Mouse (Mus musculus): ENCODE measurements around the gene Galns. TPM values are rescaled to one million over a fixed set of nuclear protein-coding genes. Genes with fewer than 3 reads are reported as not detected.

The Galns gene
- 11.1 and 11.9 TPM in 2 replicates for polyA plus RNA-seq (2015; fragmentation: Nextera tagmentation; extraction: Ambion mirVana)

GRCm38 (mm10) chr8:122611295-122612133 is at the start of gene Galns, which contains the start of gene Trappc2l:
Galns (minus strand) TSS chr8:122611463.
Trappc2l (plus strand) TSS chr8:122611640.
- H3K4me3 ChIP-seq = peak within 1 kb of the TSS; percentile 64
- under 1% methylated on average over 57 of the region's 57 CpGs for WGBS
- H3K9me3 ChIP-seq = no peaks in the 10 kb centered on the region
- H3K27me3 ChIP-seq (replicated peaks) = no peaks in the 10 kb centered on the region
- H3K27ac ChIP-seq (replicated peaks) = peak within 1 kb of the TSS; percentile 89
- H3K9ac ChIP-seq = peak within 1 kb of the TSS; percentile 87
- peak within 1 kb of the TSS; percentile 86 for H3K4me2 ChIP-seq
- peaks cover 24% of the 10 kb centered on the region for H3K36me3 ChIP-seq
- peak; percentile 99 for ATAC-seq (ENCODE audit: extremely low read depth, insufficient number of reproducible peaks, low FRiP score, low TSS enrichment)
- H3K4me1 ChIP-seq = peaks cover 32% of the 10 kb centered on the region

GRCm38 (mm10) chr8:122660022-122660421 is 48.8 kb upstream of the Galns start:
- WGBS = 69% methylated on average over 2 of the region's 2 CpGs
- H3K36me3 ChIP-seq = no peaks in the 10 kb centered on the region
- no peak for ATAC-seq (ENCODE audit: extremely low read depth, insufficient number of reproducible peaks, low FRiP score, low TSS enrichment)
- H3K27me3 ChIP-seq (replicated peaks) = no peaks in the 10 kb centered on the region
- H3K27ac ChIP-seq (replicated peaks) = no peak overlapping the region
- no peak overlapping the region for H3K4me2 ChIP-seq
- no peak overlapping the region for H3K4me3 ChIP-seq
- peaks cover 70% of the 10 kb centered on the region for H3K4me1 ChIP-seq
- no peak overlapping the region for H3K9ac ChIP-seq
- H3K9me3 ChIP-seq = no peaks in the 10 kb centered on the region

- no peak overlapping the region for H3K9ac ChIP-seq
- H3K27ac ChIP-seq (replicated peaks) = no peak overlapping the region
- H3K4me2 ChIP-seq = no peak overlapping the region
- no peak for ATAC-seq (ENCODE audit: extremely low read depth, insufficient number of reproducible peaks, low FRiP score, low TSS enrichment)
- 83% methylated on average over 9 of the region's 9 CpGs for WGBS
- H3K4me3 ChIP-seq = no peak overlapping the region
- no peaks in the 10 kb centered on the region for H3K9me3 ChIP-seq
- no peaks in the 10 kb centered on the region for H3K36me3 ChIP-seq
- H3K27me3 ChIP-seq (replicated peaks) = peaks cover 4% of the 10 kb centered on the region; the same call in 1 of the 2 replicates
- peaks cover 70% of the 10 kb centered on the region for H3K4me1 ChIP-seq
These were observed 47.5 kb upstream of the Galns start for GRCm38 (mm10) chr8:122658807-122659160.

- H3K4me2 ChIP-seq = no peak overlapping the region
- H3K4me1 ChIP-seq = peaks cover 70% of the 10 kb centered on the region
- ATAC-seq (ENCODE audit: extremely low read depth, insufficient number of reproducible peaks, low FRiP score, low TSS enrichment) = no peak
- no peak overlapping the region for H3K4me3 ChIP-seq
- no peak overlapping the region for H3K27ac ChIP-seq (replicated peaks)
- no peaks in the 10 kb centered on the region for H3K36me3 ChIP-seq
- peaks cover 4% of the 10 kb centered on the region; the same call in 1 of the 2 replicates for H3K27me3 ChIP-seq (replicated peaks)
- 73% methylated on average over 10 of the region's 10 CpGs for WGBS
- H3K9ac ChIP-seq = no peak overlapping the region
- H3K9me3 ChIP-seq = no peaks in the 10 kb centered on the region
These were observed 47.0 kb upstream of the Galns start for GRCm38 (mm10) chr8:122658149-122658806.

GRCm38 (mm10) chr8:122656056-122656999 is 45.1 kb upstream of the Galns start:
- Histone ChIP-seq H3K27me3 (replicated peaks) (peaks cover 4% of the 10 kb centered on the region; the same call in 1 of the 2 replicates), H3K4me1 (peaks cover 73% of the 10 kb centered on the region), H3K9ac (no peak overlapping the region), H3K4me3 (no peak overlapping the region), H3K9me3 (no peaks in the 10 kb centered on the region), H3K4me2 (0 out of 2 replicates have a peak overlapping the region, but pooled peaks have one; percentile 14), H3K36me3 (no peaks in the 10 kb centered on the region), H3K27ac (replicated peaks) (no peak overlapping the region)
- no peak for ATAC-seq (ENCODE audit: extremely low read depth, insufficient number of reproducible peaks, low FRiP score, low TSS enrichment)
- 51% methylated on average over 13 of the region's 13 CpGs for WGBS

GRCm38 (mm10) chr8:122654768-122655167 is 43.5 kb upstream of the Galns start:
- Histone ChIP-seq H3K9me3 (no peaks in the 10 kb centered on the region), H3K4me2 (no peak overlapping the region), H3K9ac (no peak overlapping the region), H3K27ac (replicated peaks) (no peak overlapping the region), H3K36me3 (no peaks in the 10 kb centered on the region; the same call in 1 of the 2 replicates), H3K4me1 (peaks cover 68% of the 10 kb centered on the region), H3K4me3 (no peak overlapping the region), H3K27me3 (replicated peaks) (peaks cover 8% of the 10 kb centered on the region; the same call in 1 of the 2 replicates)
- no peak for ATAC-seq (ENCODE audit: extremely low read depth, insufficient number of reproducible peaks, low FRiP score, low TSS enrichment)
- WGBS = 63% methylated on average over 7 of the region's 7 CpGs

GRCm38 (mm10) chr8:122652643-122653042 is 41.4 kb upstream of the Galns start:
- peaks cover 55% of the 10 kb centered on the region for H3K4me1 ChIP-seq

GRCm38 (mm10) chr8:122651326-122651921 is 40.2 kb upstream of the Galns start:
- H3K4me3 ChIP-seq = no peak overlapping the region
- peaks cover 13% of the 10 kb centered on the region for H3K36me3 ChIP-seq
- peaks cover 58% of the 10 kb centered on the region for H3K4me1 ChIP-seq
- H3K27me3 ChIP-seq (replicated peaks) = peaks cover 11% of the 10 kb centered on the region; the same call in 1 of the 2 replicates
- WGBS = 65% methylated on average over 16 of the region's 16 CpGs
- ATAC-seq (ENCODE audit: extremely low read depth, insufficient number of reproducible peaks, low FRiP score, low TSS enrichment) = no peak
- H3K4me2 ChIP-seq = no peak overlapping the region
- no peak overlapping the region for H3K27ac ChIP-seq (replicated peaks)
- H3K9ac ChIP-seq = no peak overlapping the region
- no peaks in the 10 kb centered on the region for H3K9me3 ChIP-seq

More at GRCm38 (mm10) chr8:122652643-122653042, 41.4 kb upstream of the Galns start:
- Histone ChIP-seq H3K36me3 (peaks cover 11% of the 10 kb centered on the region), H3K9me3 (no peaks in the 10 kb centered on the region), H3K9ac (peak overlapping the region; percentile 21; the same call in 1 of the 2 replicates), H3K4me3 (no peak overlapping the region), H3K27me3 (replicated peaks) (peaks cover 11% of the 10 kb centered on the region; the same call in 1 of the 2 replicates), H3K4me2 (no peak overlapping the region), H3K27ac (replicated peaks) (no peak overlapping the region)
- no peak for ATAC-seq (ENCODE audit: extremely low read depth, insufficient number of reproducible peaks, low FRiP score, low TSS enrichment)
- WGBS = 56% methylated on average over 6 of the region's 6 CpGs

- no peak overlapping the region for H3K4me2 ChIP-seq
- H3K27ac ChIP-seq (replicated peaks) = no peak overlapping the region
- H3K4me1 ChIP-seq = peaks cover 39% of the 10 kb centered on the region
- ATAC-seq (ENCODE audit: extremely low read depth, insufficient number of reproducible peaks, low FRiP score, low TSS enrichment) = no peak
- no peaks in the 10 kb centered on the region for H3K9me3 ChIP-seq
- peaks cover 7% of the 10 kb centered on the region for H3K27me3 ChIP-seq (replicated peaks)
- H3K9ac ChIP-seq = no peak overlapping the region
- 78% methylated on average over 15 of the region's 15 CpGs for WGBS
- H3K36me3 ChIP-seq = peaks cover 19% of the 10 kb centered on the region
- H3K4me3 ChIP-seq = no peak overlapping the region
These were observed 37.1 kb upstream of the Galns start for GRCm38 (mm10) chr8:122648192-122648970.

- no peak overlapping the region for H3K9ac ChIP-seq
- H3K4me1 ChIP-seq = peaks cover 36% of the 10 kb centered on the region
- WGBS = 50% methylated on average over 16 of the region's 16 CpGs
- 0 out of 2 replicates have a peak overlapping the region, but pooled peaks have one; percentile 7 for H3K4me2 ChIP-seq
- H3K4me3 ChIP-seq = no peak overlapping the region
- peaks cover 23% of the 10 kb centered on the region for H3K36me3 ChIP-seq
- peaks cover 7% of the 10 kb centered on the region for H3K27me3 ChIP-seq (replicated peaks)
- no peaks in the 10 kb centered on the region for H3K9me3 ChIP-seq
- H3K27ac ChIP-seq (replicated peaks) = no peak overlapping the region
- no peak for ATAC-seq (ENCODE audit: extremely low read depth, insufficient number of reproducible peaks, low FRiP score, low TSS enrichment)
These were observed 35.1 kb upstream of the Galns start for GRCm38 (mm10) chr8:122646337-122646736.
